Mouse (Mus musculus) liver, embryonic 13.5 days (tissue): ENCODE data around the gene Ccdc63. TPM values are rescaled to one million over a fixed set of nuclear protein-coding genes. Genes with fewer than 3 reads are reported as not detected.

ENCODE experiments used
- ATAC-seq: fragments of 200-750 bp; cut with Nextera tagmentation; 2 replicates; pipeline ENCODE4 v1.8.0; 2017; ENCODE audit warnings: low read depth, mild to moderate bottlenecking, moderate number of reproducible peaks, moderate library complexity
- DNase-seq: peaks from one replicate; pipeline ENCODE4 v3.0.0; 2022
- H3K27ac ChIP-seq: fragments of 300-500 bp; sonication (generic); 2 replicates; pipeline ENCODE4 v1.5.1; 2015; ENCODE audit warnings: moderate library complexity, mild to moderate bottlenecking, inconsistent platforms
- H3K27me3 ChIP-seq: fragments of 300-500 bp; sonication (generic); 2 replicates; pipeline ENCODE4 v1.6.1; 2015; ENCODE audit warnings: mild to moderate bottlenecking, inconsistent platforms
- H3K36me3 ChIP-seq: fragments of 300-500 bp; sonication (generic); 2 replicates; pipeline ENCODE4 v1.6.1; 2015; ENCODE audit warnings: mild to moderate bottlenecking, inconsistent platforms
- H3K4me1 ChIP-seq: fragments of 300-500 bp; sonication (generic); replicated peaks from 2 replicates; pipeline ENCODE4 v1.6.1; 2015; ENCODE audit warnings: inconsistent platforms
- H3K4me2 ChIP-seq: fragments of 300-500 bp; sonication (generic); 2 replicates; pipeline ENCODE4 v1.6.1; 2015; ENCODE audit warnings: inconsistent platforms, mild to moderate bottlenecking, moderate library complexity
- H3K4me3 ChIP-seq: fragments of 300-500 bp; sonication (generic); replicated peaks from 2 replicates; pipeline ENCODE4 v1.5.1; 2015; ENCODE audit warnings: mild to moderate bottlenecking, inconsistent platforms
- H3K9ac ChIP-seq: fragments of 300-500 bp; sonication (generic); 2 replicates; pipeline ENCODE4 v1.6.1; 2015; ENCODE audit warnings: mild to moderate bottlenecking, inconsistent platforms
- H3K9me3 ChIP-seq: fragments of 300-500 bp; sonication (generic); replicated peaks from 2 replicates; pipeline ENCODE4 v1.6.1; 2016; ENCODE audit warnings: inconsistent platforms
- WGBS: fragments of 180-500 bp; shearing (Covaris S2); methylation state at CpG from one replicate; pipeline ENCODE4 v1.1.7; 2015; ENCODE audit not compliant: insufficient replicate concordance; 5-methylcytosine and 5-hydroxymethylcytosine counted together
- polyA plus RNA-seq: library from polyadenylated mRNA; unstranded; fragments of >200 nt; fragmentation: Nextera tagmentation; extraction: Ambion mirVana; gene quantifications from 2 replicates; pipeline ENCODE4 v1.2.1, GENCODE M21; 2015

Ccdc63 gene
- polyA plus RNA-seq, 1 experiment from 2014 or later = 0.14 TPM

GRCm38 (mm10) chr5:122059060-122060017 is 81.3 kb downstream of the Ccdc63 start:
- Histone ChIP-seq H3K9me3 (no peaks in the 10 kb centered on the region), H3K4me3 (peak overlapping the region; percentile 28), H3K4me2 (peak overlapping the region; percentile 56), H3K36me3 (no peaks in the 10 kb centered on the region), H3K9ac (no peak overlapping the region), H3K27me3 (0 out of 2 replicates have a peak, but pooled peaks cover under 1% of the 10 kb centered on the region), H3K27ac (no peak overlapping the region), H3K4me1 (peaks cover 14% of the 10 kb centered on the region)
- 22% methylated on average over 39 of the region's 39 CpGs for WGBS
- ATAC-seq (no peak), DNase-seq (peak; percentile 26)

Other genes starting within 250 kb of the Ccdc63 start
- gene Cux2, start 90.7 kb downstream of the Ccdc63 start, polyA plus RNA-seq = 0.59 and 0.88 TPM in 2 replicates
- 0.70 and 11.9 TPM in 2 replicates for gene Myl2, start 39.9 kb downstream of the Ccdc63 start, polyA plus RNA-seq
- gene Ppp1cc, start 17.5 kb upstream of the Ccdc63 start, polyA plus RNA-seq = 164 and 177 TPM in 2 replicates
- 1.4 and 2.1 TPM in 2 replicates for gene Hvcn1, start 66.0 kb upstream of the Ccdc63 start, polyA plus RNA-seq
- gene Tctn1, start 123.6 kb upstream of the Ccdc63 start, polyA plus RNA-seq = 0.68 and 1.1 TPM in 2 replicates
- 3.4 and 3.5 TPM in 2 replicates for gene Pptc7, start 143.5 kb upstream of the Ccdc63 start, polyA plus RNA-seq
- gene Rad9b, start 213.4 kb upstream of the Ccdc63 start, polyA plus RNA-seq = 2.8 and 2.9 TPM in 2 replicates
- 131 and 141 TPM in 2 replicates for gene Vps29, start 213.5 kb upstream of the Ccdc63 start, polyA plus RNA-seq
- gene Gpn3, start 231.1 kb upstream of the Ccdc63 start, polyA plus RNA-seq = 74.4 and 86.6 TPM in 2 replicates
- gene Fam216a, start 231.5 kb upstream of the Ccdc63 start, polyA plus RNA-seq = 23.4 and 23.6 TPM in 2 replicates